Mouse (Mus musculus): ENCODE results near the gene Tmem213. TPM values are rescaled to one million over a fixed set of nuclear protein-coding genes. Genes with fewer than 3 reads are reported as not detected.
A peak's percentile ranks its signal among the peaks of the same experiment; 100 is the strongest.

Gene Tmem213
- not detected for polyA plus RNA-seq (2017; shearing (Covaris generic))

DNA sequence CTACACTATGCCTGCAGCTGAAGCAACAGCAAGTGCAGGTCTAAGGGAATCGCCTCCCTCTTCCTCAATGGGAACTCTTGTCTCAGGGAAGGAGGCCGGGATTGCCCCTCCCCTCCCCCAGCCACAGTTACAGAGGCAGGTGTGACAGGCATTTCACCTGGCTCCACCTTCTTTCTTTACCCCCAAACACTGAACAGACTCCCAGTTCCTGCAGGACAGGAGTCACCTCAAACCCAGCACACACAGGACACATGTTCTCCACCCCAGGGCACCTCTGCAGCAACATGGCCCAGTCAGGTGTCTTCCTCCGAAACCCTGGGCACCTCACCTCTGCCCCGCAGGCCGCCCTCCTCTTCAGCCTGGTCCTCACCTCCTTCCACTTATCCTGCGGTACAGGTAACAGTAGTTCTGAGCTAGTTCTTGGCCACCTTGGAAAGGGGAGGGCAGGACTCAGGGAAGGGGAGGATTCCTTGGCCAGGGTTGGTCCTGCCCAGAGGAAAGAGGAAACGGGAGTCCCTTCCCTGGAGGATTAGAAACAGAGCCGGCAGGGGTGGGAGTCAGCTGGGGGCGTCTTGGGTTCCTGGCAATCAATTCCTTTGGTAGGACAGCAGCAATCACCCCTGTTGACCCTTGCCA is at the start of gene Tmem213:
Gene Tmem213 (plus strand): TSS at position 96 of the 636 bp plus-strand sequence.
- no peak for ATAC-seq

DNA sequence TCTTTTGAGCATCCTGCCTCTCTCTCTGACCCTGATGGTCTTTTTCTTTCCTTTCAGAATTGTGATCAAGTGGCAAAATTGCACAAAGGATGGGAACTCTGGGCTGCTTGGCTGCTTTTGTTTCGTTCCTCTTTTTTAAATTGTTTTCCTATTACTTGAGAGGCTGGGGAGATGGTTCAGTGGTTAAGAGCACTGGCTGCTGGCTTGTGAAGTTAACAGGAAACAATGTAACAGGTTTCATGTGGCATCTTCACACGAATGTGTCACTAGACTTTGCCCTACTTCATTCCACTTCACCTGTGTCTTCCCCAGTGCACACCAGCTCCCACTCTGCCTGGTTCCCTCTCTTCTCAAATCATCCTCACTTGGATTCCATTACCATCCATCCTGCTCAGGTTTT is 44.4 kb upstream of the Tmem213 start:
- ATAC-seq = no peak

DNA sequence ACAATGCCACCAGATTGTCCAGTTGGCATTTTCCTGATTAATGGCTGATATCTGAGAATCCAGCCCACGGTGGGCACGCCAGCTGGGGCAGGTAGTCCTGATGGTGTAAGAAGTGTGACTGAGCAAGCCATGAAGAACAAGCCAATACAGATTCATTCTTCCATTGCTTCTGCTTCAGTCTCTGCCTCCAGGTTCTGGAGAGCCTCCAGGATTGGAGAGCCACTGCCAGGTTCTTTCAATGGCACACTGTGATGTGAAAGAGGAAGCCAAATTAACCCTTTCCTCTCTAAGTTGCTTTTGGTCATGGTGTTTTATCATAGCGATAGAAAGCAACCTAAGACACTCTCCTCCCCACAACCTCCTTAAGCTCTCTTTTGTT is 43.9 kb upstream of the Tmem213 start:
- ATAC-seq = no peak

DNA sequence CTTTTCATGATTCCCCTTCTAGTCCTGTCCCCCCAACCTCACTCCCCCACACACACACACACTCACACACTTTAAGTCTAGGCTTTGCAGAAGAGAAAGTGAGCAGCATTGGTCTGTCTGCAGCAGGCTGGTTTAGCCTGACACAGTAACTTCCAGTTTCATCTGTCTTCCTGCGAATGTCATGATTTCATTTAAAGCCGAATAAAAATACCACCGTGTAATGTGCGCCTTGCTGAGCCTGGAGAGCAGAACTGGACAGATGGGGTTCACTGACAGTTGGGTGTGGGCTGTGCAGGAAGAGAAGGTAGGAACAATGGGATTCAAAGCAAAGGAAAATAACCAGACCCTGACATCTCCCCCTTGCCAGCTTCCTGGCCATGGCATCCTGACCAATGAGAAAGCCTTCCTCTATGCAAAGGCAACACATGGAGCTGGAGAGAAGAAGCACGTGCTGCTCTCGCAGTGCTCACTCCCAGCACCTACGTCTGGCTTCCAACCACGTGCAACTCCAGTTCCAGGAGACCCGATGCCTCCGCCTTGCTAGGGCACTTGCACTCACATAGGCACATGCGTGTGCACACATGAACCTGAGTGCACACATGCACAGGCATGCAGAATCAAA is 43.4 kb upstream of the Tmem213 start:
- ATAC-seq = peak; percentile 23

DNA sequence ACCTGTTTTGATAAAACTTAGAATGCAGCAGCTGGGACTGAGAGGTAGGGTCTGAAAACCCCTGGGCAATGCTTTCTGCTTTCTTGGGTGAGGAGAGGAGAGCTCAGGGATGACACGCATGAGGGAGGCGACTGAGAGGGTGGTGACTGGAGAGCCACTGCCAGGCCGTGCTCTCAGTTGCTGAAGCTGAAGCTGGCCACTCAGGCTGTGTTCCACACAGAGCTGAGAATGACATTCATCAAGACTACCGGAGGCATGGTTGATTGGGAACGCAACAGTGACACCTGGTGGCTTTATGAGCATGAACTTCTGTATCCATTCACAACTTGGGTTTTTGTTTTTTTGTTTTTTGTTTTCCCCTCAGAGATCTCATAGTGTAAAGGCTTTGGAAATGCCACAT is 42.8 kb upstream of the Tmem213 start:
- peak; percentile 69 for ATAC-seq

DNA sequence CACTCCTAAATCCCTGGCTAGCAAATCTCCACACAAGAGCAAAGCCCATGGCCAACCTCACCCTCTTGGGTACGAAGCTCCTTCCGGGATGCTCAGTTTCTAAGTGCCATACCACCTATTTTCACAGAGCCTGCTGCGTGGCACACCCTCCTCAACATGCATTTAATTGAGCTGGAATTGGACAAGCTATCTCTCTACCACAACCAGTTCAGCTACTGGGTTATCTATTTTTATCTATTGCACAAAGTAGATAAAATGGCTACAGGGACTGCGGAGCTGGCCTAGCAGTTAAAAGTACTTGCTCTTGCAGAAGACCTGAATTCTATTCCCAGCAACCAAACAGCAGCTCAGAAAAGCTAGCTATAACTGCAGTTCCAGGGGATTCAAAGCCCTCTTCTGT is 37.8 kb upstream of the Tmem213 start:
- ATAC-seq = no peak

DNA sequence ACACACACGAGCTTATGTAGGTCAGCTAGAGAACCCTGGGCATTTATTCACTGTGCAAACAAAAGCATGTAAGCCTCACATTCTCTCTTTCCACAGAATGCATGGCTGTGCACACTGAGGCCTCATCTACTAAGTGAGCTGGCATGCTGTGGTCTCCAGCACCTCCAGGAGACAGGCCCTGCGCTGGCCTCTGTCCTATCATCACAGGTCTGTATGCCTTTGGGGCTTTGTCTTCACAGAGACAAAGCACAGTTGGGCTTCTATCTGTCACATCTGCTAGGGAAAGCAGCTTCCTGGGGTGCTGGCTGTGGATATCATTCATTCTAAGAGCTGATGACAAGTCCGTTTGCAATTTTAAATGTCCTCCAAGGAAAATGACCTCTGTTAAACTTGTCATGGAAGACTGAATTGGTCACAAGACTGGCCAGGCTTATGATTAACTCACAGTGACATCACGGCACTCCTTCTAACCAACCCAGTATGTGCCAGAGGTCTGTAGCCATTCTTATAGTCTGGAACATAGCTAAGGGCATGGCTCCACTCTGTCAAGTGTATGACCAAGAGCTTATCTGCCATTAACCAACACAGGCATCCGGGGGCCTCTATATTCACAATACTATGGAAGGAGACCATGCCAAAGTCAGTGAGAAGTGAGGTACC is 36.8 kb upstream of the Tmem213 start:
- ATAC-seq = no peak

DNA sequence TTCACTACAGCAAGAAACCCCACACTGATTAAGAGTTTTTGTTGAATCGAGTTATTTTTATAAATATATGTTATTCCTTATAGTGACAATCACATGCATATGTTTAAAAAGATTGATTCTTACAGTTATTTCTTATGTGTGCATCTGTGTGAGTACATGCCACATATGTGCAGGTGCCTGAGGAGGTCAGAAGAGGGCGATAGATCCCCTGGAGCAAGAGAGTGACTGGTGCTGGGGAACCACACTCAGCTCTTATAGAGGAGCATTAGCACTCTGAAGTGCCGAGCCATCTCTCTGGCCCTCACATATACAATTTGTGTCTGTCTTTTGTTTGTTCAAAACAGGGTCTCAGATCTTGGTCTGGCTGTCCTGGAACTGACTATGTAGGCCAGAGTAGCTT is 35.5 kb upstream of the Tmem213 start:
- ATAC-seq = no peak

DNA sequence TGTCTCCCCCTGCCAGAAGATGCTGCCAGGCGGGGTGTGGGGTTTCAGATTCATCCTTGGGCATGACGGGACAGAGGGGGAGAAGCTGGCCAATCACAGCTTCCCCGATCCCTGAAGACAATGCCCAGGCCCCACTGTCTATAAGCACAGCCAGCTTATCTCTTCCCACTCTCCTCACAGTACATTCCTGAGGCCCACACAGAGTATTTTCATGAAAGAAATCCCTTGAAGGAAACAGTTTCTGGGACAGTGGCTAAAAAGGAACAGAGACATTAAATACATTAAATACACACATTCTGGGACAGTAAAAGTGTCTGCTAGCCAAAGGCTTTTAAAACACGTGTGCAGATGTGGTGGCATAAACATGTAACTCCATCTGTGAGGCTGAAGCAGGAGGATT is 28.7 kb upstream of the Tmem213 start:
- ATAC-seq = no peak

DNA sequence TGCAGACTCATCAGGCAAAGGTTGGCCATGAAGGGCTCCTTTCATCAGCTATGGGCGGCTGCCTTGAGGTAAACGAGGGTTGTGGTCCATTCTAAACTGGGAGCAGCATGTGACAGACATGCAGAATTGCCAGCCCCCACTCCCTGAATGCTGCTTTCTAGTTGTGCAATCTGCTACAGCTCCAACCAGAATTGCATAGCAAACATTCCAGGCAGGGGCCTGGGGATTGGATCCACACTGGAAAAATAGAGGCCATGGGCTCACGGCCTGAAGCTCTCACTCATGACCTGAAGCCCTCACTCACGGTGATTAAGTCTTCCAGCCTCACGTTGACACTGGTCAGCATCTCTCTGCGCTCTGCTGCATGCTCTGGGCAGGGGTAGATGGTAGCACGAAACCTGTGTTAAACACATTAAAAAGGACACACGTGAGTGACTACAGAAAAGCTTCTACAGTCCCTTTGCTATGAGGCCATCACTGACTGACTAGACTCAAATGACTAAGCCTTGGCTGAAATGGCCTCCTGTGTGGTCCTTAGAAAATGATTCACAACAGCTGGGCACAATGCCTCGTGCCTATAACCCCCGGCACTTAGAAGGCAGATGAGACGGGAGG is 27.2 kb upstream of the Tmem213 start:
- ATAC-seq = no peak

DNA sequence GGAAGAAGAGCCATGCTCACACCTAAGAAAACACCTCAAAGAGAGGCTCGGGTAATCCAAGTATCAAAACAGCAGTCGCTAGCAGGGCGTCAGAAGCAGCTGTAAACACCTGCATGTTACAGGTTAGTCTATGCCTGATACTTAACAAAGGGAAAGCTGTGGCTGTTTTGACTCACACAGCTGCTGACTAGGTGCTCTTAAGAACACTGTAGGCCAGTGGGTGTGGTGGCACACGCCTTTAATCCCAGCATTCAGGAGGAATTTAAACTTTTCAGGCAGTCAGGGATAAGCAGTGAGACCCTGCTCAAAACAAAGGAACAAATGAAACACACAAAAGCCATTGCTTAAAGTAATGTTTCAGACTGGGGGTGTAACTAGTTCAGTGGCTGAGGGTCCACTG is 25.9 kb upstream of the Tmem213 start:
- ATAC-seq = no peak

DNA sequence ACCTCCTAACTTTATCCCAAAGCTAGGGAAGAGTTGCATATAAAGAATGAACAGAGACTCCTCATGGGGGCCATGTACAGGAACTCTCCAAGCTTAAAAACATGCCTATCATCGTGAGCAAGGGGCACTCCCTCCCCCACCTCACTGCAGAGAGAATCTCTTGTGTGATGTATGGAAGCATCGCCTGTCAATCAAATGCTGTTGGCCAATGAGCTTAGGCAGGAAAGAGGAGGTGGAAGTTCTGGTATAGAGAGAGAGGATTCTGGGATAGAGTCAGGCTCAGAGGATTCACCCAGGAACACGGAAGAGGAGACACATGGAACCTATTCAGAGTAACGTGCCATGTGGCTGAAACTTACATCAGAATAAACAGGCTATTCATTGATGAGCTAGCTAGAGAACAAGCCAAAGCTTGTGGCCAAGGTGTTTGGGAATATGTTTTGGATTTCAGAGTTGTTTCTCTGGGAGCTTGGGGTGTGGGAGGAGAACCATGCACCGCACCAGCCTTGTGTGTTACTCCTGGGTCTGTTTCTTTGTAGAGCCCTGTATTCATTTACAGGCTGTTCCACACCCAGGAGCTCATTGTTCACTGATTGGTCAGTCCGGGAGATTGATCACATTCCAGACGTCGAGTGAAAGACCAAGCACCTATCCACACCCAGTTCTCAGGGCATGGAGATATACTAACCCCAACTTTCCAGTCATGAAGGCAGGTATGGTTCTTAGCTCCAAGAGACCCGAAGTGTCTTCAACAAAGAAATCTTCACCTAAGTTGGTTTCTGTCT is 21.6 kb upstream of the Tmem213 start:
- ATAC-seq = no peak

DNA sequence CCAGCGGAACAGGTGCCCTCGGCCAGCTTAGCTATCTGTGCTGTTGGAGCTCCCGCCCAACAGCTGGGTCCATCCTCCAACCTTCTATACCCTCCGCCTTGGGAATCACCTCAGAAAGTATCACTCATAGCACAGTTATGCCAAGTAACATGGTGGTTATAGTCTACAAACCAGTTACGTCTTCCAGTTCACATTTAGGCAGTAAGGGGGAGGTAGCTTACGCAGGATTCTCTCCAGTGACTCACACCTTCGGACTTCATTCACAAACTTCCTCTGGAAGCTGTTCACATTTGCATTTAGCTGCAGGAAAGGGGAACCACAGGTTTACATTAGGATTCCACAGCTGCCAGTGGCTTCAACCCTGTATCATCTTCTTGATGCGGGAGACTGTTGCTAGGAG is 16.5 kb upstream of the Tmem213 start:
- no peak for ATAC-seq

DNA sequence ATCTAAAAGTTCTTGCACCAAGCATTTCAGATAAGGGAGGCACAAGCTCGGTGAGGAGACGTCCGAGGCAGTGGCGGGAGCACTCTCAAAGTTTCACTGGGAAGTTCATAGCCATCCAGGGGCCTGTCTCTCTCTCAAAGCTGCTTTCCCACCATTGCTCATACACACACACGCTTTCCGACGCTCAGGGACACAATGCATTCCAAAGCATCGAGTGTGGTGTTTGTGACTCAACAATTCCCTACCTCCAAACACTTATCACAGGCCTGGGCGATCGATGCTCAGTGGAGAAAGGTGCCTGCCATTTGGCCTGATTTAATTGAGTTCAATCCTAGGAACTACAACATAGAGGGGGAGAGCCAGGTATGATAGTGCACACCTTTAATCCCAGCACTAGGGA is 14.4 kb upstream of the Tmem213 start:
- no peak for ATAC-seq

DNA sequence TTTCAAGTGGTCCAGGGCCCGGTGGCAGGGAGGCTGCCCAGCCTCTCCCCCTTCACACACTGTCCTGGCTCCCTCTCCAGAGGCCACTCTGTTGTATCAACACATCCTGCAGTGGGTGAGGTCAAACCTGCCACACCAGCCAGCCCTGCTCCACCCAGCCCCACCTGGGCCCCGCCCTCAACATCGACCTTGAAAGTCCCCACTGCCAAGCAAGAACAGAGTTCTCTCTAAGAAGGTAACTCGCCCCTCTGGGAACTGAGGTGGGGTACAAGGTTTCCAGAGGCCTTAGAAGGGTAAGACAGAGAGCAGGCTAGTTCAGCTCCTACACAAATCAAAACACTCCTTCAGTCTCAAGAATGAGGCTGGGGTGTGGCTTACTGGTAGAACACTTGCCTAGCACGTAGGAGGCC is 12.1 kb upstream of the Tmem213 start:
- no peak for ATAC-seq

DNA sequence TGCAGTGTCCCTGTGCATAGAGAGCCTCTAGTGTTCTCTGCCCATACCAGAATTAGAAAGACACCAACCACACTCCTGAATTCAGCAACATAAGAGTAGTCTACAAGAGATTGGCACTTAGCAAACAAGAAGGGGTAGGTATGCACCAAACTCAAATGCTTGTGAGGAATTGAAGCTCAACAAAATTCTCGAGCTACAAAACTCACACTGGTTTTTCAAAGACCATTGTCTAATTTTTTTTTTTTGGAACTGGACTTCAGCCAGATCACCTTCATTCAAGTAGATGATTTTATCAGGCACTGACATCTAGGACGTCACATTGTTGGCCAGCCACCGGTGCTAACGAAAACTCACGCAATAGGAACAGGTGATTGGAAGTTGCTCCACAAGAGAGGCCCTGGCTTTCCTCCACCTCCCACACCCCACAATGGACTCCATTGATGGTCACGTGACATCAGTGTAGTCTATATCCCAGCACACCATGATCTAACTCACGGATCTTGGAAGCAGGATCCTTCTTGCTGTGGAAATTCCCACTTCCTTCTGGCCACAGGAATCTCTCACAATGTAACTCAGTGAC is 6.7 kb upstream of the Tmem213 start:
- no peak for ATAC-seq

DNA sequence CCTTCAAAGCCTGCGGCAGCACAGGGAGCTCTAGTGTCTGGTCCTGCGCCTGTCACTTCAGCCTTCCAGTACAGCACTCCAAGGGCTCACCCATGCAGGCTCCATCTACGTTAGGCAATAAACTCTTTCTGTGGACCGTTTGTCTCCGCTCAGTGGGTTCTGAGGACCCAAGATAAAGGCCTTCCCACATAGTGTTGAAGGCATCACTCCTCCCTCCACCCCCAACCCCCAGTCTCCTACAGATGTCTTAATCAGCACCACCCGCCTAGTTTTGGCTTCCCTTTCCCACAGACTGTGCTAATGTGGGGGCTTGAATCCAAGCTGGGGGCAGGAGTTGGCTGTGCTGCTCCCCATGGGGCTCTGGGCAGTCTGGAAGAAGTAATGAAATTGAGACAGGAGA is 5.3 kb upstream of the Tmem213 start:
- no peak for ATAC-seq

DNA sequence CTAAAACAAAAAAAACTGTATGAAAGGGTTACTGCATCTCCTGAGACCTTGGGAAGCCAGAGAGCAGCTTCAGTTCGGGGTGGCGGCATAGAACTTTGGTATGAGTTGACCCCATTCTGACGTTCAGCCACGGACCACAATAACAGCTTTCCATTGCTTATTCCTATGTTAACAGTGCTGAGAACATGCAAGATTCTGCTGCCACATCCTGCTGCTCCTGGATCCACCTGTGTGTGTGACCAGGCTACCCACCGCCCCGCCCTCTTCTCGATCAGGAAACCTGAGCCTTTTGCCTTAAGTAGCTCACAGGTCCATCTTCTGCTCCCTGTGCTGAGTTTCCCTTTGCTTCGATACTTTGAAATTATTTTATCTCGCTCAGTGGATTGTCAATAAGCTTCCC is 3.1 kb upstream of the Tmem213 start:
- ATAC-seq = no peak

DNA sequence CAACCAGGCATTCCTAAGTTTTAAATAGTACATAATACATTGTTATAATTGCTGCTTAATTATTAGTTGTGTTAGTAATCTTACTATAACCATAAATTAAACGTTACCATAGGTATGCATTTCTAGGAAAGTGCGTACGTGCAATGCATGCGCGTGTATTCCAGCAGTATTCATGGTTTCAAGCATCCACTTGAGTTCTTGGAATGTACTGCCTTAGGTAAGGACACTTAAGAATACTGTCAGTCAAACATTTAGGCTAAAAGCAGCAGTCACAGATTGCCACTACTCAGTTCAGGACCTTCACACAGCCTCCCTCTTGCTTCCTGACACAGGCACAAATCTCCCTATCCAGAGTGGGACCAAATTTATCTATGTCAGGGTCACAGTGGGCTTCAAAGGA is 606 bp upstream of the Tmem213 start:
- ATAC-seq = no peak

DNA sequence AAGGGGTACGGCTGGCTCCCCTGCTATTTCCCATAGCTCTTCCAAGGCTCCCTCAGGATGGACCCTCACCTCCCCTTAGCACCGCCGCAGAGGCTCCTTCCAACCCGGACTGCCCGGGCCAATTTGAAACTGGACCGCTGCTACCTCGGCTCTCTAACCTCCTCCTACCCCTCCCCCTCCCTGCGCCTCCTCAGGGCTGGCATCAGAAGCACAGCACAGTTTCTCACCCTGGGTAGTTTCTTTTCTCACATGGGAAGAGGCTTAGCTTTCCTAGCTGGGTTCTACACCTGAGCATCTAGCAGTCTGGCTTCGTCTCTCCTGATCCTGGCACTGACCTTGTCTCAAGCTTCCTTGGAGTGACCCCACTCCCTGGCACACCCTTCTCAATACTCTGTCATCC is 816 bp downstream of the Tmem213 start:
- no peak for ATAC-seq

DNA sequence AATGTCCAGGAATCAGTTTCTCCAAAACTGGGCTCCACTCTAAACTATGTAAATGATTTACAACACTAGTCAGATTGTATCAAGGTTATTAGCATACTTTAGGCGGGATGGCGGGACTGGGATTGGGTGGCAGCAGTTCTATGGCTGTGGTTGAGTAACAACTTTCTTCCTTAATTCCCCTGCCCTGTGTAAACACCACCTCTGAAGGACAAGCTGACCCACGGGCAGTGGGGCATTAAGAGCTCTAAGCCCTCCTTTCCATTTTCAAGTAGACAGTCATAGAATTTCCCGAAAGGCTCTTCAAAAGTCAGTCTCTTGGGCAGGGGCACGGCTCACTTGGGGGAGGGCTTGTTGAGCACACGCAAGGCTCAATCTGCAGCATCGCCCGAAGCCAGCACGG is 1.8 kb downstream of the Tmem213 start:
- ATAC-seq = no peak

DNA sequence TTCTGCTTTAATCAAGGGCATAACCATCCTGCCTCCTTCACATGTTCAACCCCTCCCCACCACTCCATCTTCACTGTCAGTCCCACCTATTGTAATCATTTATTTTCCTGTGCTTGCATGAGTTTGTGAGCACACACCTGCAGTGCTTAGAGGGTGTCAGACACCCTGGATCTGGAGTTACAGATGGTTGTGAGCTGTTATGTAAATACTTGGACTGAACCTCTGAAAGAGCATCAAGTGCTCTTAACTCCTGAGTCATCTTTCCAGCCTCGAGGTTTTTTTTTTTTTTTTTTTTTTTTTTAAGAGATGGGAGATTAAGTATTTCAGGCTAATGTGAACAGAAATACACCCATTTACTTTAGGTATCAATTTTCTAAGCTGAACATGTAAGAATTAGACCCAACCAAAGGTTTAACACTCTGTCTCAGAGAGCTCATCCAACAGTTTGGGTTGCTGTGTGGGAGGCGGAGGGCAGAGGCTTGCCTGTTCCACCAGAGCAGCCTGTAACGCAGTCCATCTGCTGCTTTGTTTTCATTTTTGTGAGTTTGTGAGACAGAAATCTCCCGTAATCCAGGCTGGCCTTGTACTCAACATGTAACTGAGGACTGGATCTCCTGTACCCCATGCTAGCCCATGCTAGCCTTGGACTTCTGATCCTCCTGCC is 7.2 kb downstream of the Tmem213 start:
- no peak for ATAC-seq
